Mouse (Mus musculus): Measurements from ENCODE around the gene Muc3.

- TF ChIP-seq POLR2A (IDR thresholded peaks at IDR 0.05; ENCODE audit: borderline replicate concordance, extremely low read depth, low read depth, low read length) (no peak), CTCF (IDR thresholded peaks at IDR 0.05; ENCODE audit: insufficient read depth, low read length) (no peak)
Observed at GRCm38 (mm10) chr5:137091560-137091959, 57.6 kb downstream of the Muc3 start.
